Mouse (Mus musculus) common myeloid progenitor, adult 5-6 weeks (primary cell): ENCODE results near the gene Ppp1r16b. TPM values are rescaled to one million over a fixed set of nuclear protein-coding genes. Genes with fewer than 3 reads are reported as not detected.

Experiments
- ATAC-seq: replicated peaks from 2 replicates; pipeline ENCODE4 v1.8.0; 2016; ENCODE audit warnings: low read depth, mild to moderate bottlenecking, moderate TSS enrichment, inconsistent platforms; ENCODE audit not compliant: poor library complexity, severe bottlenecking
- total RNA-seq: library from RNA; stranded (forward); fragments of 200-1000, 187-1606 nt; gene quantifications from 2 replicates; pipeline ENCODE4 v1.2.3, GENCODE M21; 2017

The Ppp1r16b gene
- total RNA-seq, 1 experiment from 2014 or later, result 0.82 TPM

GRCm38 (mm10) chr2:158794494-158795004 is 129.4 kb downstream of the Ppp1r16b start, which contains the start of gene Dhx35:
TSS of gene Dhx35 (plus strand) at chr2:158794807.
- peak; percentile 97 for ATAC-seq

GRCm38 (mm10) chr2:158795043-158795442 is 129.8 kb downstream of the Ppp1r16b start:
- ATAC-seq, result no peak

GRCm38 (mm10) chr2:158795875-158796274 is 130.7 kb downstream of the Ppp1r16b start:
- ATAC-seq, result no peak

GRCm38 (mm10) chr2:158799328-158799727 is 134.1 kb downstream of the Ppp1r16b start:
- ATAC-seq, result no peak

DNA sequence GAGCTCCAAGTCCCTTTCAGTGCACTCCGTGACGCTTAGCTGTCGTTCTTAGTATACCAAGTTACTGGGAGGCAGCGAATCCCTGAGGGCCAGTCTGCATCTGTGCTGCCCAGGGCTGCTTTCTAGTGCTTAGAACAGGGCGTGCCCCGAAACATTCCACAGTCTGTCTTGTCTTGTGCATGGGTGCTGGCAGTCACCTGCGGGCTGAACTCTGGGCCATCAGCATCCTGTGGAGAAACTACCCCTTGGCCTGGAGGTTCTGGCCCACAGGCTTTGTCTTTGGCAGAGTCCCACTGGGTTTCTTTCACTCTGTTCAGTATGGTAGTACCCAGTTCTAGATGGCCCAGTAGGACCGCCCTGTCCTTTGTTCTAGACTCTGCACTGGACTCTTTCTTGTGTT is 135.6 kb downstream of the Ppp1r16b start:
- no peak for ATAC-seq

DNA sequence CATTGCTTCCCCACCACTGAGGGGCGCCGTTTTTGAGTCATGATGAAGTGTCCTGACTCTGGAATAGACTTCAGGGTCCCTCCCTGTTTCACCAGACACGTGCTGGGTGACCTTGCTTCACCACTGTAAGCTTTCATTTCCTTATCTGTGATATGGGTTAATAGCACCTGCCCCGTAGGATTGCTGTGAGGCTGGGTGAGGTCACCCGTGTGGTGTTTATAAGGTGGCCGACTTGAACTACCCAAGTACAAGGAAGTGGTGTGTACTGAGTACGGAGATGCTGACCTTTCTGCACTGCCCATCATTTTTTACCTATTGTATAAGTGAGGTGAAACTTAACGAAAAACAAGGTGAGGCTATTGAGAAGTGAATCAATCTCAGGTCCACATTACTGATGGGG is 138.4 kb downstream of the Ppp1r16b start:
- ATAC-seq, result no peak

GRCm38 (mm10) chr2:158815686-158816085 is 150.5 kb downstream of the Ppp1r16b start:
- ATAC-seq, result no peak

Other genes with a start within 250 kb of the Ppp1r16b start
- gene Adig, start 162.8 kb upstream of the Ppp1r16b start, total RNA-seq, result not detected in 2 replicates
- not detected in 2 replicates for gene Arhgap40, start 152.6 kb upstream of the Ppp1r16b start, total RNA-seq
- gene Slc32a1, start 54.6 kb upstream of the Ppp1r16b start, total RNA-seq, result not detected in 2 replicates
- gene Actr5, start 40.5 kb upstream of the Ppp1r16b start, total RNA-seq, result 14.7 and 15.3 TPM in 2 replicates
- gene Fam83d, start 102.7 kb downstream of the Ppp1r16b start, total RNA-seq, result 3.0 and 6.7 TPM in 2 replicates
- gene Dhx35, start 129.4 kb downstream of the Ppp1r16b start, total RNA-seq, result 16.7 and 17.6 TPM in 2 replicates